Mouse (Mus musculus): Measurements from ENCODE around the gene Hoxc9.

GRCm38 (mm10) chr15:102956906-102957305 lies 19.3 kb upstream of the Hoxc9 start:
- TF ChIP-seq POLR2A (IDR thresholded peaks at IDR 0.05; ENCODE audit: borderline replicate concordance, extremely low read depth, low read depth, low read length): no peak
- no peak for TF ChIP-seq CTCF (IDR thresholded peaks at IDR 0.05; ENCODE audit: insufficient read depth, low read length)
